Mouse (Mus musculus) MEL (cell line): ENCODE results near the gene Hipk3.

ENCODE experiments used
- BHLHE40 ChIP-seq: IDR thresholded peaks from 2 replicates; pipeline ENCODE4 v1.6.1; 2012; ENCODE audit warnings: low read depth, mild to moderate bottlenecking, inconsistent platforms, low read length, improper control_type of control experiment, borderline replicate concordance
- CTCF ChIP-seq, 3 experiments: IDR thresholded peaks in 2 of 3; conservative IDR thresholded peaks in 1 of 3; 2 replicates each; pipeline ENCODE4 v1.5.1; 2011 to 2012; ENCODE audit warnings: low read length in 3 of 3, low read depth in 2 of 3, mild to moderate bottlenecking in 2 of 3, improper control_type of control experiment in 1 of 3, inconsistent platforms in 1 of 3, mixed read lengths in 1 of 3, moderate library complexity in 1 of 3; ENCODE audit not compliant: control insufficient read depth in 1 of 3, insufficient read depth in 1 of 3, poor library complexity in 1 of 3, severe bottlenecking in 1 of 3
- EP300 ChIP-seq, 2 experiments: IDR thresholded peaks; 2 replicates each; pipeline ENCODE4 v1.6.1; 2011; ENCODE audit warnings: improper control_type of control experiment in 2 of 2, low read length in 2 of 2, low read depth in 1 of 2, mild to moderate bottlenecking in 1 of 2
- KAT2A ChIP-seq: conservative IDR thresholded peaks from 2 replicates; pipeline ENCODE4 v1.6.1; 2012; ENCODE audit warnings: low read depth, low read length, improper control_type of control experiment, inconsistent platforms
- MEF2A ChIP-seq: IDR thresholded peaks from 2 replicates; pipeline ENCODE4 v1.6.1; 2014; ENCODE audit warnings: low read depth, mild to moderate bottlenecking, inconsistent platforms, low read length, improper control_type of control experiment; ENCODE audit not compliant: poor library complexity, insufficient replicate concordance, severe bottlenecking; ENCODE audit errors: extremely low read depth
- POLR2A ChIP-seq, 2 experiments: IDR thresholded peaks; 2 replicates each; pipeline ENCODE4 v1.6.1; 2011 to 2012; ENCODE audit warnings: low read length in 2 of 2, mild to moderate bottlenecking in 2 of 2, control low read depth in 1 of 2, improper control_type of control experiment in 1 of 2, low read depth in 1 of 2, moderate library complexity in 1 of 2; ENCODE audit not compliant: control insufficient read depth in 1 of 2, insufficient read depth in 1 of 2, poor library complexity in 1 of 2
- RCOR1 ChIP-seq: IDR thresholded peaks from 2 replicates; pipeline ENCODE4 v1.6.1; 2012; ENCODE audit warnings: low read depth, mild to moderate bottlenecking, inconsistent platforms, low read length, improper control_type of control experiment
- SMC3 ChIP-seq: IDR thresholded peaks from 2 replicates; pipeline ENCODE4 v1.6.1; 2011; ENCODE audit warnings: low read depth, low read length, improper control_type of control experiment
- USF1 ChIP-seq: IDR thresholded peaks from 2 replicates; pipeline ENCODE4 v1.6.1; 2014; ENCODE audit warnings: low read depth, mild to moderate bottlenecking, inconsistent platforms, low read length, improper control_type of control experiment, moderate library complexity
- ZMIZ1 ChIP-seq: IDR thresholded peaks from 2 replicates; pipeline ENCODE4 v1.6.1; 2012; ENCODE audit warnings: low read depth, mild to moderate bottlenecking, inconsistent platforms, low read length, improper control_type of control experiment, moderate library complexity

DNA sequence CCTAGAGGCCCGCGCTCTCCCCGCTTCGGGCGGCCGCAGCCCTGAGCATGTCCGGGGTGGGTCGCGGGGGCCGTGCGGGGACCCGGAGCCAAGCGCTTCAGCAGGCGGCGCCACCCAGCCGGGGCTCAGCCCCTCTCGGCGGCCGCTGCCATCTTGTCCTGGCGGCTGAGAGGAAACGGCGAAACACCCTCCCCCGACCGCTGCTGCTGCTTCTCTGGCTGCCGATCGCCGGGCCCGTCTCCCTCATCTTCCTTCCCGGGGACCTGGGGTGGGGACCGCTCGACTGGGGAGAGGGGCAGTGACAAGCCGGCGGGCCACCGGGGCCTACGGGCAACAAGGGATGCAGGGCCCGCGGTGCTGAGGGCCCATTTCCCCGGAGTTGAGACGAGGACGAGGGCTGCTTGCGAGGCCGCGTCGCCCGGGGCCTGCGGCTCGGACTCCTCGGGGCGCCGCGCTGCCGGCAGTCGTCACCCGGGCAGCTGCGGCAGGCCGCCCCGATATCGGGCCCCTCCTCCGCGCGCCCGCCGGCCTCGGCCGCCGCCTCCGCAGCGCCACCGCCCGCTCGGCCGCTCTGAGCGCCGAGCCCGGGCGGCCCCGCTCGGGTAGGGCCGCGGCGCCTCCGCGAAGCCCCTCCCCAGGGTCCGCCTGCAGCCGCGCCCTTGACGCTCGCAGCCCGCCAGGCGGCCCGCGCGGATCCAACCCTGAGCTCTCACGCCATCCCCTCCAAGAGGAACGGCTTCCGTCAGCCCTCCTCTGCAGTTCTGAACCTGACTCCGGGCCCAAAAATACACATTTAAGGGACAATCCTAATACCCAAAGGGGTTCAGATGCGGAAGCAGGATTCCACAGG is at the start of gene Hipk3:
- peak in 1 of 2 experiments; percentile 67; a peak in 3 of 4 replicates for TF ChIP-seq POLR2A (IDR thresholded peaks at IDR 0.05; ENCODE audit: control insufficient read depth in 1 of 2, insufficient read depth in 1 of 2, low read depth in 1 of 2, low read length in 2 of 2, poor library complexity in 1 of 2)
- no peak for TF ChIP-seq USF1
- peak in 2 of 3 experiments; percentile 9 to 29; a peak in 3 of 6 replicates for TF ChIP-seq CTCF (IDR thresholded peaks at IDR 0.05 in 2 of 3, conservative IDR thresholded peaks at IDR 0.05 in 1 of 3; ENCODE audit: control insufficient read depth in 1 of 3, insufficient read depth in 1 of 3, low read depth in 2 of 3, low read length in 3 of 3, poor library complexity in 1 of 3, severe bottlenecking in 1 of 3)
- no peak for TF ChIP-seq BHLHE40
- no peak for TF ChIP-seq EP300 (IDR thresholded peaks at IDR 0.05; ENCODE audit: low read depth in 1 of 2, low read length in 2 of 2)
- no peak for TF ChIP-seq RCOR1
- TF ChIP-seq MEF2A: no peak
- no peak for TF ChIP-seq KAT2A
- peak; percentile 66; the same call in 1 of the 2 replicates for TF ChIP-seq ZMIZ1
- no peak for TF ChIP-seq SMC3
